Mouse (Mus musculus) C3H10T1/2 (cell line): ENCODE measurements around the gene Elp6. TPM values are rescaled to one million over a fixed set of nuclear protein-coding genes. Genes with fewer than 3 reads are reported as not detected.

ENCODE experiments used
- polyA plus RNA-seq, 2 experiments: library from polyadenylated mRNA; unstranded; fragments of >200 nt; fragmentation: generic; extraction: Trizol; gene quantifications; one replicate each; pipeline ENCODE4 v1.2.1; 2012; ENCODE audit warnings: missing spikeins in 2 of 2

Gene Elp6
- polyA plus RNA-seq, result 10 to 100 TPM; 20.5 to 27.4 TPM

DNA sequence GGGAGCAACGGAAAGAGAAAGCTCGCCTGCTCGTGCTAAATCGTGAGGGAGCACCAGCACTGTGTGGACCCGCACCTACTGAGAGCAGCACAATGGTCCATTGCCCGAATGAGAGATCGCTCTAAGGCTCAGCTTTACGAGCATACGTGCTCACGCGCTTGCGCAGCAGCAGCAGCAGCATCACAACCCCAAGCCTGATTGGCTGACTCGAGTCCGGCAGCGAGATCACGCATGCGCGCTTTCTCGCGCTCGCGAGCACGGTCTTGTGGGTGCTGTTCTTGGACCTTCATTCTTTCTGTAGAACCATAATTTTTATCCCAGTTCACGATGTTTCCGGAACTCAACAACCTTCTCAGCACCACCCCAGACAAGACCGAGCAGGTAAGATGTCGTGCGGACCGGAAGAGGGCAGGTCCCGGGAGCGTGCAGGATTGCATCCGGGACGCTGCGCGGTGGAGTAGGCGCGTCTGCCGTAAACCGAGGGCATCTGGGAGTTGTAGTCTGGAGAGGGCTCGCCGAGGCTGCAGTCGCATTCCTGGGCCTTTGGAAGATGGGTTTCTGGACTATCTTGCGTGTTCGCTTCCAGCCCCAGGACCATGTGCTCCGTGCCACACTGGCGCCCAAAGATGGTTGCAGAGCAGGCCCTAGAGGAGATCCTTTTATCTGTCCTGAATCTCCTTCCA lies at the start of gene Elp6:
Elp6 (plus strand) TSS at position 205 of the 683 bp plus-strand sequence.

GRCm38 (mm10) chr9:110333135-110333895 lies 28.3 kb downstream of the Elp6 start, which contains the start of gene Scap:
Gene Scap (plus strand): TSS chr9:110333288.

Other genes starting within 250 kb of the Elp6 start
- gene Smarcc1, start 187.5 kb upstream of the Elp6 start, polyA plus RNA-seq, result 10 to 100 TPM in 1 of 2 experiments, 1 to 10 TPM in 1; 5.0 to 19.9 TPM
- 100 to 1,000 TPM in 1 of 2 experiments, 10 to 100 TPM in 1; 77.0 to 122 TPM for gene Dhx30, start 187.3 kb upstream of the Elp6 start, polyA plus RNA-seq
- gene Cspg5, start 61.4 kb upstream of the Elp6 start, polyA plus RNA-seq, result under 1 TPM; 0.09 to 0.52 TPM
- gene Scap, start 28.1 kb downstream of the Elp6 start, polyA plus RNA-seq, result 10 to 100 TPM; 43.6 to 53.4 TPM
- 10 to 100 TPM; 42.8 to 46.8 TPM for gene Ptpn23, start 103.0 kb downstream of the Elp6 start, polyA plus RNA-seq
- not detected for gene Ngp, start 114.6 kb downstream of the Elp6 start, polyA plus RNA-seq
- gene Klhl18, start 171.5 kb downstream of the Elp6 start, polyA plus RNA-seq, result 1 to 10 TPM; 2.3 to 8.2 TPM
- gene Kif9, start 171.8 kb downstream of the Elp6 start, polyA plus RNA-seq, result 1 to 10 TPM in 1 of 2 experiments, under 1 TPM in 1; 0.04 to 1.1 TPM
- 10 to 100 TPM in 1 of 2 experiments, 1 to 10 TPM in 1; 1.1 to 17.1 TPM for gene Setd2, start 227.4 kb downstream of the Elp6 start, polyA plus RNA-seq